Mouse (Mus musculus) neural tube, embryonic 14.5 days (tissue): ENCODE results near the gene Mfsd10. TPM values are rescaled to one million over a fixed set of nuclear protein-coding genes. Genes with fewer than 3 reads are reported as not detected.

Experiments
- ATAC-seq: fragments of 200-750 bp; cut with Nextera tagmentation; 2 replicates; pipeline ENCODE4 v1.8.0; 2017; ENCODE audit warnings: low read depth, mild to moderate bottlenecking, moderate TSS enrichment, moderate library complexity
- H3K27ac ChIP-seq: fragments of 300-500 bp; sonication (generic); 2 replicates; pipeline ENCODE4 v1.5.1; 2014; ENCODE audit warnings: low read depth, mild to moderate bottlenecking, control low read depth, low read length, moderate library complexity, mixed read lengths
- H3K27me3 ChIP-seq: fragments of 300-500 bp; sonication (generic); 2 replicates; pipeline ENCODE4 v1.6.1; 2014; ENCODE audit warnings: low read length; ENCODE audit not compliant: control insufficient read depth, insufficient read depth
- H3K36me3 ChIP-seq: fragments of 300-500 bp; sonication (generic); 2 replicates; pipeline ENCODE4 v1.6.1; 2014; ENCODE audit warnings: low read length, mixed read lengths; ENCODE audit not compliant: control insufficient read depth, insufficient read depth
- H3K4me1 ChIP-seq: fragments of 300-500 bp; sonication (generic); 2 replicates; pipeline ENCODE4 v1.6.1; 2014; ENCODE audit warnings: low read length; ENCODE audit not compliant: control insufficient read depth, insufficient read depth
- H3K4me2 ChIP-seq: fragments of 300-500 bp; sonication (generic); 2 replicates; pipeline ENCODE4 v1.6.1; 2014; ENCODE audit warnings: mild to moderate bottlenecking, low read depth, low read length, control low read depth
- H3K4me3 ChIP-seq: fragments of 300-500 bp; sonication (generic); 2 replicates; pipeline ENCODE4 v1.5.1; 2014; ENCODE audit warnings: low read depth, low read length, control low read depth, mixed read lengths
- H3K9ac ChIP-seq: fragments of 300-500 bp; sonication (generic); replicated peaks from 2 replicates; pipeline ENCODE4 v1.6.1; 2014; ENCODE audit warnings: low read depth, mild to moderate bottlenecking, control low read depth, low read length, mixed read lengths
- H3K9me3 ChIP-seq: fragments of 300-500 bp; sonication (generic); 2 replicates; pipeline ENCODE4 v1.6.1; 2016; ENCODE audit warnings: low read length; ENCODE audit not compliant: control insufficient read depth
- WGBS: fragments of 180-500 bp; shearing (Covaris S2); extraction: QIAGEN DNeasy Blood & Tissue Kit; methylation state at CpG from one replicate; pipeline ENCODE4 v1.1.7; 2014; 5-methylcytosine and 5-hydroxymethylcytosine counted together
- polyA plus RNA-seq: library from polyadenylated mRNA; unstranded; fragments of >200 nt; fragmentation: Nextera tagmentation; extraction: Ambion mirVana; gene quantifications from 2 replicates; pipeline ENCODE4 v1.2.1, GENCODE M21; 2014

The Mfsd10 gene
- polyA plus RNA-seq, 1 experiment from 2014 or later = 84.9 TPM

DNA sequence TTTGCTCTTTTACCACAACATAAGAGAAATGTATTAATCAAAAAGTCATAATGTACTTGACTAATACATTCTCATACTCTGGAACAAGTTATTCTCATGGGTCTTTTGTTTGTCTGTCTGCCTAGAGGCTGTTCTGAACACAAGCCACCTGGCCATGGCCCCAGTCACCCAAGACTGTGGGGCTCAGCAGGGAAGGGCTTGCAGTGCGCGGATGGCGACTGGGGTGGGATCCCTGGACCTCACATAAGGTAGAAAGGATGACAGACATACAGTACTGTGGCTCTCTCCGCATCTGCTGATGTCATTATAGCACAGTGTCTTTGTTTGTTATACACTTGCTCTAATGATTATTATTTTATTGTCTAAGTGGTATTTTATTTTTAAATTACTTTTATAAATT lies 46.3 kb downstream of the Mfsd10 start:
- Histone ChIP-seq H3K4me3 (no peak overlapping the region), H3K9ac (no peak overlapping the region), H3K36me3 (no peaks in the 10 kb centered on the region), H3K9me3 (no peaks in the 10 kb centered on the region), H3K4me2 (no peak overlapping the region), H3K27me3 (no peaks in the 10 kb centered on the region), H3K4me1 (0 out of 2 replicates have a peak, but pooled peaks cover 3% of the 10 kb centered on the region), H3K27ac (no peak overlapping the region)
- no peak for ATAC-seq
- 41% methylated on average over 4 of the region's 4 CpGs for WGBS

DNA sequence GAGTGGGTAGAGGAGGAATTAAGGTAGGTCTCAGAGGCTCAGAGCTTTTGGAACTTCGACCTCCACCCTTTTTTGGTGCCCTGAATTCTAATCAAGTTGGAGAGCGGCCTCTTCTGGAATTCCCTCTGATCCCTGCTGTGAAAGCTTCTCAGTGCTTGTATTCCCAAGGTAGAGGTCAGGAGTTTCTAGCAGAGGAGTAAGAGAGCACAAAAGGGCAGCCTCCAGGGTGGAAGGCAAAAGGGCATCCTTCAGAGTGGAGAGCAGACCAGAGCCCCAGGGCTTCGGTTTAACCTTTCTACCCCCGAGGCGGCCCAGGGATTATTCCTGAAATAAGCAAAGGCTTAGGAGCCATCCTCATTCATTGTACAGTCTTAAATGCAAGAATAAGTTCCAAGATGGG lies 47.0 kb downstream of the Mfsd10 start:
- Histone ChIP-seq H3K27me3 (no peaks in the 10 kb centered on the region), H3K36me3 (no peaks in the 10 kb centered on the region), H3K4me2 (no peak overlapping the region), H3K4me3 (no peak overlapping the region), H3K9ac (no peak overlapping the region), H3K27ac (no peak overlapping the region), H3K9me3 (no peaks in the 10 kb centered on the region), H3K4me1 (0 out of 2 replicates have a peak, but pooled peaks cover 3% of the 10 kb centered on the region)
- WGBS = 28% methylated on average over 5 of the region's 5 CpGs
- no peak for ATAC-seq

DNA sequence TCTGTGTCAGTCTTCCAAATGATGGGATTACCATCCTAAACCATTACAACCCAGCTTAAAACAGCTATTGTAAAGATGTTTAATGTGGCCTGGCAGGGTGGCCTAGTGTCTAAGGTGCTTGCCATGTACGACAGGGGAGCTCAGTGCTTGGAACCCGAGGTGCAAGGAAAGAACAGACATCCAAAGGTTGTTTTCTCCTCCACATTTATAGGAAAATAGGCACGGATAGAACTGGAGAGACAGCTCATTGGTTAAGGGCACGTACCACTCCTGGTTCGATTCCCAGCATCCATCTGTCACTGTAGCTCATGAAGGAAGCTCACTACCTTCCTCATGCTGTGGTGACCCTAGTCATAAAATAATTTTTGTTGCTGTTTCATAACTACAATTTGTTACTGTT lies 49.1 kb downstream of the Mfsd10 start:
- WGBS = 87% methylated on average over 5 of the region's 5 CpGs
- H3K4me3 ChIP-seq = no peak overlapping the region
- no peak overlapping the region for H3K4me2 ChIP-seq
- 0 out of 2 replicates have a peak, but pooled peaks cover 3% of the 10 kb centered on the region for H3K4me1 ChIP-seq
- H3K36me3 ChIP-seq = no peaks in the 10 kb centered on the region
- H3K9me3 ChIP-seq = no peaks in the 10 kb centered on the region
- no peak overlapping the region for H3K27ac ChIP-seq
- no peak overlapping the region for H3K9ac ChIP-seq
- H3K27me3 ChIP-seq = no peaks in the 10 kb centered on the region
- no peak for ATAC-seq

DNA sequence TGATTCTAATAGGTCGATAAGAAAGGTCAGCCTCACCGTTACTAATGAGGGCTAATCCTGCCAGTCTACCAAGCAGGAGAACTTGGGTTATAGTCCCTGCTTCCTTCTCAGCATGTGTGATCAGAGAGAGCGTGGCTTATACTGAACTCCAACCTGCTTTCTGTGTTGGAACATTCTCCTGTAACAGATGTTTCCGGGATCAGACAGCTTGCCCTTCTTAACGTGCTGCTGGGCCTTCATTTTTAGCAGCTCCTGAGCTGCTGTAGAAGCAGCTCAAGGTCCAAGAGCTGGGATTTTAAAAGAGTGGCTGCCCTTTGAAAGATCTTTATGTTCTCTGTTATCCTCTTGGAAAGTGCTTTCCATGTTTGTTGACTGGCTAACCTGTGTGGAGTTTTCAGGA lies 51.8 kb downstream of the Mfsd10 start:
- no peak overlapping the region for H3K27ac ChIP-seq
- H3K4me3 ChIP-seq = no peak overlapping the region
- WGBS = 78% methylated on average over 5 of the region's 5 CpGs
- ATAC-seq = no peak
- no peak overlapping the region for H3K9ac ChIP-seq
- H3K27me3 ChIP-seq = no peaks in the 10 kb centered on the region
- no peak overlapping the region for H3K4me2 ChIP-seq
- H3K36me3 ChIP-seq = no peaks in the 10 kb centered on the region
- no peaks in the 10 kb centered on the region for H3K9me3 ChIP-seq
- H3K4me1 ChIP-seq = no peaks in the 10 kb centered on the region

Other genes with a start within 250 kb of the Mfsd10 start
- gene Tnip2, start 123.2 kb downstream of the Mfsd10 start, polyA plus RNA-seq = 11.4 TPM in 2 replicates
- gene Sh3bp2, start 111.4 kb downstream of the Mfsd10 start, polyA plus RNA-seq = 20.6 and 29.8 TPM in 2 replicates
- 213 and 243 TPM in 2 replicates for gene Add1, start 63.5 kb downstream of the Mfsd10 start, polyA plus RNA-seq
- gene Nop14, start 22.9 kb upstream of the Mfsd10 start, polyA plus RNA-seq = 21.2 and 22.8 TPM in 2 replicates
- gene Grk4, start 23.2 kb upstream of the Mfsd10 start, polyA plus RNA-seq = 2.9 and 5.3 TPM in 2 replicates
- 21.9 and 28.5 TPM in 2 replicates for gene Htt, start 124.5 kb upstream of the Mfsd10 start, polyA plus RNA-seq